Mouse (Mus musculus) kidney, embryonic 16.5 days (tissue): Measurements from ENCODE around the gene Naglu. TPM values are rescaled to one million over a fixed set of nuclear protein-coding genes. Genes with fewer than 3 reads are reported as not detected.

Experiments
- ATAC-seq: fragments of 200-750 bp; cut with Nextera tagmentation; 2 replicates; pipeline ENCODE4 v1.8.0; 2017; ENCODE audit warnings: moderate TSS enrichment; ENCODE audit not compliant: low FRiP score, low TSS enrichment
- H3K27ac ChIP-seq: fragments of 300-500 bp; sonication (generic); 2 replicates; pipeline ENCODE4 v1.5.1; 2014; ENCODE audit warnings: low read length
- H3K27me3 ChIP-seq: fragments of 300-500 bp; sonication (generic); 2 replicates; pipeline ENCODE4 v1.6.1; 2014; ENCODE audit warnings: low read length, control low read depth, mixed read lengths; ENCODE audit not compliant: insufficient read depth
- H3K36me3 ChIP-seq: fragments of 300-500 bp; sonication (generic); 2 replicates; pipeline ENCODE4 v1.6.1; 2014; ENCODE audit warnings: low read length, control low read depth, mixed read lengths; ENCODE audit not compliant: insufficient read depth
- H3K4me1 ChIP-seq: fragments of 300-500 bp; sonication (generic); 2 replicates; pipeline ENCODE4 v1.6.1; 2014; ENCODE audit warnings: low read length, control low read depth, mixed read lengths; ENCODE audit not compliant: insufficient read depth
- H3K4me2 ChIP-seq: fragments of 300-500 bp; sonication (generic); replicated peaks from 2 replicates; pipeline ENCODE4 v1.6.1; 2014; ENCODE audit warnings: low read depth, low read length
- H3K4me3 ChIP-seq: fragments of 300-500 bp; sonication (generic); 2 replicates; pipeline ENCODE4 v1.5.1; 2014; ENCODE audit warnings: mild to moderate bottlenecking, low read length
- H3K9ac ChIP-seq: fragments of 300-500 bp; sonication (generic); replicated peaks from 2 replicates; pipeline ENCODE4 v1.6.1; 2014; ENCODE audit warnings: low read length
- H3K9me3 ChIP-seq: fragments of 300-500 bp; sonication (generic); 2 replicates; pipeline ENCODE4 v1.6.1; 2016; ENCODE audit warnings: low read length, control low read depth
- WGBS: fragments of 180-500 bp; shearing (Covaris S2); extraction: QIAGEN DNeasy Blood & Tissue Kit; methylation state at CpG from one replicate; pipeline ENCODE4 v1.1.7; 2014; 5-methylcytosine and 5-hydroxymethylcytosine counted together
- polyA plus RNA-seq: library from polyadenylated mRNA; unstranded; fragments of >200 nt; fragmentation: Nextera tagmentation; extraction: Ambion mirVana; gene quantifications from 2 replicates; pipeline ENCODE4 v1.2.1, GENCODE M21; 2015

The Naglu gene
- polyA plus RNA-seq, 1 experiment from 2014 or later: 23.0 TPM

DNA sequence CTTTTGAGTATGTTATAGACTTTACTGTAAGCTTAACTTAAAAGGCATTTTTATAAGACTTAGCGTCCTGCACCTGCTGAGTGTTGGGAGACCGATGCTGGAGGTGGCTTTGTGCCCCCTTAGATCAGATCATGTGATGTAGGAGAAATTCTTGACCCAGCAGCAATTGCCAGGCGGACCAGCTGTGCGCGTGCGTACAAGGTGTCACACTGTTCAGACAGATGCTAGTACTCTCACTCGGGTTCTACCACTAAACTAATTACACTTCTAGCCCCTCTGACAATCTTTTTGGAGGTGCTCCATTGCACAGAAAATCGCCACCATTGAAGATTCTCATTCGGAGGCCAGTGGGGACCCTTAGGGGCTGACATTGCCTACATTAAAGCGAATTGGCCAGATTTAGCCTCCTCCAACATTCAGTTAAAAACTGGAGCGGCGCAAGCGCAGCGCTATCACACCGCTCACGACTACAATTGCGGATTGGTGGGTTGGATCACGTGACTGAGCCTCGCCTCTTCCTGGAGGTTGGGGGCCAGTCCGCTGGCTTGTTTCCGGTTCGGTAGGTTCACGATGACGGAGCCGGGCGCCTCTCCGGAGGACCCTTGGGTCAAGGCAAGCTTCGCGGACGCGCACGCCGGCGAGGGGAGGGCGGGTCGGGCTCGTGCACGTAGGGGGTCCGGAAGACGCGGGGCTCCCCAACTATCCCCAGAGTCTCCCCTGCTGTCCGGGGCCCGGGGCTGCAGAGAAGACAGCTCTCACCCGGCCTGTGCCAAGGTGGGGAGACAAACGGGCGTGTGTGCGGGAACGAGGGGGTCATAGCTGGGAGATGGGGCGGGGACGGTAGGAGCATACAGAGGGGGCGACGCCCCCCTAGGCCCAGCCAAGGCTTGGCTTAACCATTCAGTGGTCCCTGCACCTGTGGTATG, 17.2 kb downstream of the Naglu start, which contains the start of gene Mlx:
Mlx (plus strand) TSS at position 522 of the 926 bp plus-strand sequence.
- Histone ChIP-seq H3K27me3 (no peaks in the 10 kb centered on the region), H3K4me1 (peaks cover 30% of the 10 kb centered on the region), H3K9me3 (no peaks in the 10 kb centered on the region), H3K36me3 (peaks cover 31% of the 10 kb centered on the region), H3K27ac (peak within 1 kb of the TSS; percentile 90), H3K9ac (peak within 1 kb of the TSS; percentile 79), H3K4me2 (peak within 1 kb of the TSS; percentile 63), H3K4me3 (peak within 1 kb of the TSS; percentile 76)
- peak; percentile 86 for ATAC-seq
- 1% methylated on average over 52 of the region's 52 CpGs for WGBS

DNA sequence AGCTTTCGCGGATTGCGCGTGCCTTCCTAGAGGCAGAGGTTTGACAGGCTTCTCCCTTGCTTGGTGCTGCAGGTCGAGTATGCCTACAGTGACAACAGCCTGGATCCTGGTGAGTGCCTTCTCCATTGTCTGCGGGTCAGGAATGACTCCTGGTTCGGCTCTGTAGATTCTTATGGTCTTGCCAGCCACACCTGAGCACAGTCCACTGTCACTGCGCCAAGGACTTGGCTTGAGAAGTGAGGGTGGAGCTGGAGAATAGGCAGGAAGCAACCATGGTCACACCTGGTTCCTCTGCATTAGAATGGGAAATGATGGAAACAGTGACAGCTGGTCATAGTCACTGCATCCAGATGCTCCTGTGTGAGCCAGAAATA, 17.9 kb downstream of the Naglu start:
- ATAC-seq: no peak
- Histone ChIP-seq H3K4me3 (peak overlapping the region; percentile 76), H3K27me3 (no peaks in the 10 kb centered on the region), H3K4me2 (peak overlapping the region; percentile 63), H3K36me3 (peaks cover 37% of the 10 kb centered on the region), H3K27ac (peak overlapping the region; percentile 90), H3K9ac (peak overlapping the region; percentile 79), H3K4me1 (peaks cover 30% of the 10 kb centered on the region), H3K9me3 (no peaks in the 10 kb centered on the region)
- 11% methylated on average over 8 of the region's 8 CpGs for WGBS

DNA sequence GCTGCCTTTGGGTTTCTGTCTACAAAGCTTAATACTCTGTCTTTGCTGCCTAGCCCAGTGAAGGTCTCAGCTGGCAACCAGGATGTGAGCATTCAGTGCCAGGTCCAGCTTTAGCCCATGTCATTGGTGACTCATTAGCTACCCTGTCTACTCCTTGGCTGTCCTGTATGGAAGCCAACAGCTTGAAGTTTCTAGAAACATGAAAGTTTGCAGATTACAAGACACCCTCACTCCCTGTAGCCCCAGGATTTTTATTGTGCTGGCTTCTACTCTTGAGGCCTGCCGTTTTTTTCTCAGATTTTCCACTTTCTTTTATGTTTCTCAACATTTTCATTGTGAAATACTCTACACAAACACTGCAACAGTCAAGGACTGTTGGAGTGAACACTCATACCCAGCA, 20.1 kb downstream of the Naglu start:
- Histone ChIP-seq H3K36me3 (peaks cover 47% of the 10 kb centered on the region), H3K4me3 (no peak overlapping the region), H3K9me3 (no peaks in the 10 kb centered on the region), H3K27me3 (no peaks in the 10 kb centered on the region), H3K4me1 (peaks cover 32% of the 10 kb centered on the region), H3K4me2 (no peak overlapping the region), H3K27ac (no peak overlapping the region), H3K9ac (no peak overlapping the region)
- WGBS: 81% methylated on average over 1 of the region's 1 CpGs
- ATAC-seq: no peak

DNA sequence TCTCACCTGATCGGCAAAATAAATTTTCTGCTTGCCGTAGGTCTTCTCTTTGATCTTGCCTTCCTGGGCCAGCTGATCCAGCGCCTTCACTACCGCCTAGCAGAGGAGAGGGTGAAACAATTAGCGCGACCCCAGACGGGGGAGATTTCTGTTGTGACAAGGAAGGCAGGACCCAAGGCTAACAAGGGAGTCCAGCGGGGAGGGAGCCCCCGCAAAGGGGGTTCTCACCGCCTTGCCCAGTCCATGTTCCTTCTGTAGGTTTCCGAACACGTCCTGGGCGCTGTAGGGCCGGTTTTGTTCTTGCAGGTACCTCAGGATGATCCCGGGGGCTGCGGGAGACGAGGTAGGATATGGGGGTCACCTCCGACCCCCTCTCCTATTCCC, 25.1 kb downstream of the Naglu start:
- H3K4me1 ChIP-seq: peaks cover 13% of the 10 kb centered on the region
- H3K36me3 ChIP-seq: peaks cover 64% of the 10 kb centered on the region
- ATAC-seq: no peak; the same call in none of the 2 replicates
- 0 out of 2 replicates have a peak overlapping the region, but pooled peaks have one; percentile 43 for H3K27ac ChIP-seq
- H3K9ac ChIP-seq: peak overlapping the region; percentile 80
- H3K9me3 ChIP-seq: no peaks in the 10 kb centered on the region
- no peaks in the 10 kb centered on the region for H3K27me3 ChIP-seq
- H3K4me3 ChIP-seq: peak overlapping the region; percentile 80
- WGBS: under 1% methylated on average over 18 of the region's 18 CpGs
- H3K4me2 ChIP-seq: peak overlapping the region; percentile 92

DNA sequence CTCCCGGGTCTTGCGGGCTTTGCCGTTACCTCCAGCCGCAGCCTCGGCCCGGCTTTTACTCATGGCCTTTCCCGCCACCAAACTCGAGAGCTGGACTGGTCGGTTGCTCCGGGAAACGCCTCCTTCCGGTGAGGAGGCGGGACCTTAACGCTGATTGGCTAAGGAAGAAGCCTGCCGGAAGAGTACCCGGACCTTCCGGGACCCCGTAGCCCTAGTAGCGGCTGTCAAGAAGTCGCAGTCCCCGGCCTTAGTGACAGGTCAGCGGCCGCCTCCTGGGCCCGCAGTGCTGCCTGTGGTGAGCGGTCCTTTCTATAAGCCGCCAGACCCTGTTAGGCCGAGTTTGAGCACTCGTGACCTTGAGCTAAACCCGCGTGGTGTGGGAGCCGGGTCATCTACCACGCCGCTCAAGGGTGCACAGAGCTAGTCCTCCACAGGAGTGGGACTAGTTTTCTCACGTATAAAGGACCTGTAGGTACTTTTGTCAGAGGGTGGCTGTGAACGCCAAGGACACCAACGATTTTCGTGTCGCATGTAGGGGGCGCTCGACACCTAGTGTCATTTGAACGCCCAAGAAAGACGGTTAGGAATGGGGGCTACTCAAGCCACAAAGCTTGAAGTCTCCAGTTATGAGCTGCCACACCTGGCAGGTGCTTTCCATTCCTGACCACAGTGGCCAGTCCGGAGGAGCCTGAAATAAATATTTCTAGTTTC, 25.7 kb downstream of the Naglu start, which contains the start of gene Psmc3ip:
Psmc3ip (minus strand) TSS at position 123 of the 711 bp plus-strand sequence.
- no peaks in the 10 kb centered on the region for H3K27me3 ChIP-seq
- under 1% methylated on average over 43 of the region's 43 CpGs for WGBS
- peak; percentile 97 for ATAC-seq
- peak within 1 kb of the TSS; percentile 94 for H3K27ac ChIP-seq
- peaks cover 64% of the 10 kb centered on the region for H3K36me3 ChIP-seq
- peak within 1 kb of the TSS; percentile 80 for H3K9ac ChIP-seq
- no peaks in the 10 kb centered on the region for H3K9me3 ChIP-seq
- H3K4me2 ChIP-seq: peak within 1 kb of the TSS; percentile 92
- H3K4me1 ChIP-seq: peaks cover 13% of the 10 kb centered on the region
- H3K4me3 ChIP-seq: peak within 1 kb of the TSS; percentile 80

DNA sequence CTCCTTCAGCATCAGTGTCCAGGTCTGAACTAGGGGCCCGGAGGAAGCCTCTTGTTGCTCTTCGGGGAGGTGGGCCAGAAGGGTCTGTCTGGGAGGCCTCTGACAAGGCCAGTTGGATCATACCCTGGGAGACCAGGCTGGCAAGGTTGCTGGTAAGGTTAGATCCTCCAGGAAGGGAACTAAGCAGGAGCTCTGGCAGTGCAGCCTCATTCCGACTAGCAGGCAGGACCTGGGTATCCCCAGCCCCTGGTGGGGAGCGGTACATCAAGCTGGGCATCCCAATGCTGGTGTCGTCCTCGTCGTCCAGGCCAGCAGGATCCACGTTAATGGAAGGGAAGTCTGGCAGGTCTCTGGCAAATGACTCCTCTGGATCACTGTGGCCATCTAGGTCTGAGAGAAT, 28.4 kb downstream of the Naglu start:
- Histone ChIP-seq H3K4me2 (no peak overlapping the region), H3K9ac (no peak overlapping the region), H3K27me3 (no peaks in the 10 kb centered on the region), H3K36me3 (peaks cover 59% of the 10 kb centered on the region), H3K4me1 (peaks cover 13% of the 10 kb centered on the region), H3K4me3 (no peak overlapping the region), H3K27ac (no peak overlapping the region), H3K9me3 (no peaks in the 10 kb centered on the region)
- ATAC-seq: no peak
- WGBS: 85% methylated on average over 8 of the region's 8 CpGs

DNA sequence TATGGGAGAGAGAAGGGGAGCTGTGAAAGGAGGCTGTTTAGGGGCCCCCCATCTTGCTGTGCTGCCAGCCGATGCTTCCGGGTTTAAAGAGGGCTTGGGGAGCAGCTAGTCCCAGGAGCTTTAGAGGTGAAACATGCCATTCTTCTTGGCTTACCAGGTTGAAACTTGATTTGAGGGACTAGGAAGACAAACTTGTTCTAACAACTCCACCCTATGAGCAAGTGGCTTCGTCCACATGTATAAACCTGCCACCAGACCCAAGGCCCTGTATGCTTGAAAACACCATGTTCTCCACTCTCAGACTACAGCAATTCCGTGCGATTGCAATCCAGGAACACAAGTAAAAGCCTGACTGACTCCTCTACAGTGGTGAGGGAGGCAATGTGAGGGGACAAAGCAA, 33.2 kb downstream of the Naglu start:
- H3K4me1 ChIP-seq: no peaks in the 10 kb centered on the region
- peaks cover 55% of the 10 kb centered on the region for H3K36me3 ChIP-seq
- WGBS: 91% methylated on average over 5 of the region's 5 CpGs
- no peak overlapping the region for H3K9ac ChIP-seq
- no peaks in the 10 kb centered on the region for H3K27me3 ChIP-seq
- no peak overlapping the region for H3K4me2 ChIP-seq
- no peak overlapping the region for H3K4me3 ChIP-seq
- H3K27ac ChIP-seq: no peak overlapping the region
- no peaks in the 10 kb centered on the region for H3K9me3 ChIP-seq
- ATAC-seq: no peak

DNA sequence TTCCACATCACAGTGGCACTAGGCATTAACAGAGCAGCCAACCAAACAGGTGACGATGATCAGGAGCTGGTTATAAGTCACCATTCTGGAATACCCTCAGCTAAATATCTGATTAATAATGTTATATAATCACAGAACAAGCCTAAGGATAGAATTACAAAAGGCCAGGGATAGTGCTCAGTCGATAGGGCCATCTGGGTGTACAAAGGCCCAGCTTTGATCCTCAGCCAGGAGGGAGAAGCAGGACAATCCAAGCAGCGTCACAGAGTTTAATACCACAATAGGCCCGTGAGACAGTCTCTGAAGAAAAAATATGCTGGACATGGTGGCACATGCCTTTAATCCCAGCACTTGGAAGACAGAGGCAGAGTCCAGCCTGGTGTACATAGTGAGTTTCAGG, 39.5 kb downstream of the Naglu start:
- H3K9ac ChIP-seq: no peak overlapping the region
- H3K27me3 ChIP-seq: no peaks in the 10 kb centered on the region
- no peak for ATAC-seq
- no peaks in the 10 kb centered on the region for H3K4me1 ChIP-seq
- H3K9me3 ChIP-seq: no peaks in the 10 kb centered on the region
- H3K36me3 ChIP-seq: peaks cover 7% of the 10 kb centered on the region; the same call in 1 of the 2 replicates
- H3K4me2 ChIP-seq: no peak overlapping the region
- H3K4me3 ChIP-seq: no peak overlapping the region
- no peak overlapping the region for H3K27ac ChIP-seq
- WGBS: 85% methylated on average over 4 of the region's 4 CpGs

DNA sequence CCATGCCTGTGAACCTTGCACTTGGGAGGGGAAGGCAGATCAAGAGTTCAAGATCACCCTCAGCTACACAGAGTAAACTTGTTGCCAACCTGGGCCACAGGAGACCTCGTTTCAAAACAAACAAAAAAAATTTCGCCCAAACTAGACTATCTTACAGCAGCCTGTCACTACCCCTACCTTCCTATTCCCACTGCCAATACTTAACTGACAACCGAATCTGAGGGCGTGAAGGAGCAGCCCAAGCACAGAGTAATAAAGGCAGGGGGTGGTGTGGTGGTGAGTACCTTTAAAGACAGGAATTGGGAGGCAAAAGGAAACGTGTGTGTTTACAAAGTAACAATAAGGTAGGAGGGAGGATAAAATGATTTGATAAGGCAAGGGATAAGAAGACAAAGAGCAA, 40.9 kb downstream of the Naglu start:
- ATAC-seq: no peak
- Histone ChIP-seq H3K27ac (no peak overlapping the region), H3K9ac (no peak overlapping the region), H3K36me3 (no peaks in the 10 kb centered on the region), H3K9me3 (no peaks in the 10 kb centered on the region), H3K4me1 (peaks cover 4% of the 10 kb centered on the region; the same call in 1 of the 2 replicates), H3K4me2 (no peak overlapping the region), H3K4me3 (no peak overlapping the region), H3K27me3 (no peaks in the 10 kb centered on the region)
- WGBS: 49% methylated on average over 5 of the region's 5 CpGs
